Mouse (Mus musculus) embryonic facial prominence, embryonic 11.5 days (tissue): ENCODE measurements around the gene Retreg1. TPM values are rescaled to one million over a fixed set of nuclear protein-coding genes. Genes with fewer than 3 reads are reported as not detected.

Source experiments
- ATAC-seq: fragments of 200-750 bp; cut with Nextera tagmentation; replicated peaks from 2 replicates; pipeline ENCODE4 v1.8.0; 2017; ENCODE audit warnings: low read depth; ENCODE audit not compliant: insufficient number of reproducible peaks, low FRiP score, low TSS enrichment
- DNase-seq: peaks from one replicate; pipeline ENCODE4 v3.0.0-alpha.2; 2015; ENCODE audit warnings: low spot score
- H3K27ac ChIP-seq: fragments of 300-500 bp; sonication (generic); replicated peaks from 2 replicates; pipeline ENCODE4 v1.5.1; 2014; ENCODE audit warnings: mild to moderate bottlenecking, low read depth, low read length, control low read depth
- H3K27me3 ChIP-seq: fragments of 300-500 bp; sonication (generic); 2 replicates; pipeline ENCODE4 v1.6.1; 2014; ENCODE audit warnings: mild to moderate bottlenecking, low read length, moderate library complexity, mixed read lengths; ENCODE audit not compliant: control insufficient read depth, insufficient read depth
- H3K36me3 ChIP-seq: fragments of 300-500 bp; sonication (generic); replicated peaks from 2 replicates; pipeline ENCODE4 v1.6.1; 2014; ENCODE audit warnings: low read depth, mild to moderate bottlenecking, low read length, moderate library complexity, mixed read lengths; ENCODE audit not compliant: control insufficient read depth, insufficient read depth
- H3K4me1 ChIP-seq: fragments of 300-500 bp; sonication (generic); 2 replicates; pipeline ENCODE4 v1.6.1; 2014; ENCODE audit warnings: low read length, mixed read lengths; ENCODE audit not compliant: control insufficient read depth, insufficient read depth
- H3K4me2 ChIP-seq: fragments of 300-500 bp; sonication (generic); 2 replicates; pipeline ENCODE4 v1.6.1; 2014; ENCODE audit warnings: low read depth, mild to moderate bottlenecking, control low read depth, low read length, moderate library complexity
- H3K4me3 ChIP-seq: fragments of 300-500 bp; sonication (generic); 2 replicates; pipeline ENCODE4 v1.5.1; 2014; ENCODE audit warnings: low read depth, low read length, control low read depth
- H3K9ac ChIP-seq: fragments of 300-500 bp; sonication (generic); replicated peaks from 2 replicates; pipeline ENCODE4 v1.6.1; 2014; ENCODE audit warnings: mild to moderate bottlenecking, control low read depth, low read length
- H3K9me3 ChIP-seq: fragments of 300-500 bp; sonication (generic); replicated peaks from 2 replicates; pipeline ENCODE4 v1.6.1; 2016; ENCODE audit warnings: mild to moderate bottlenecking, low read length, inconsistent platforms, mixed read lengths; ENCODE audit not compliant: control insufficient read depth
- WGBS: fragments of 180-500 bp; shearing (Covaris S2); extraction: QIAGEN DNeasy Blood & Tissue Kit; methylation state at CpG from one replicate; pipeline ENCODE4 v1.1.7; 2014; 5-methylcytosine and 5-hydroxymethylcytosine counted together
- polyA plus RNA-seq: library from polyadenylated mRNA; unstranded; fragments of >200 nt; fragmentation: Nextera tagmentation; extraction: Ambion mirVana; gene quantifications from 2 replicates; pipeline ENCODE4 v1.2.1, GENCODE M21; 2014

Gene Retreg1
- polyA plus RNA-seq, 1 experiment from 2014 or later: 5.1 TPM

DNA sequence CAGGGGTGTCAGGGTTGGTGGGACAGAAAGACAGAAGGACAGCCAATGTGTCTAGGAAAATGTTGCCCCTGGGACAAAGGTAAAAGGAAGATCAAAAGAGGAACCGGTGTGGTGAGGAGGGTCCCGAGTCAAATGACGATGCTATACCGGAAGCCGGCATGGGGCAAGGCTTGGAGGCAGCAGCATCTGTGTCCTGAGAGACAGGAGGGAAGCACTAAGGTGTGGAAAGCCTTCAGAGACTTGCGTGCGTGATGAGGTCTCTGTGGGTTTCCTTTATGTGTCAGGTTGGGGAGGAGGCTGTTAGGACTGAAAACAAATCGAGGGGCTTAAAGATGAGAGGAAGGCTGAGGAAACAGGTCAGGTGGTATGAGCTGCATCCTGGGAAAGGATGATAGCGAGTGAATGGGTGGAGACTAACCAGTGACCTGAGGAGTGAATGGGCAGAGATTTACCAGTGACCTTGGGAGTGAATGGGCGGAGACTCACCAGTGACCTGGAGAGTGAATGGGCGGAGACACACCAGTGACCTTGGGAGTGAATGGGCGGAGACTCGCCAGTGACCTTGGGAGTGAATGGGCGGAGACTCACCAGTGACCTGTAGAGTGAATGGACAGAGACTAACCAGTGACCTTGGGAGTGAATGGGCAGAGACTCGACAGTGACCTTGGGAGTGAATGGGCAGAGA lies 60.1 kb downstream of the Retreg1 start:
- Histone ChIP-seq H3K27me3 (no peaks in the 10 kb centered on the region), H3K9ac (no peak overlapping the region), H3K4me1 (no peaks in the 10 kb centered on the region), H3K27ac (no peak overlapping the region), H3K36me3 (no peaks in the 10 kb centered on the region), H3K4me3 (no peak overlapping the region), H3K9me3 (no peaks in the 10 kb centered on the region), H3K4me2 (no peak overlapping the region)
- WGBS: 87% methylated on average over 15 of the region's 15 CpGs
- no peak for DNase-seq
- no peak for ATAC-seq

DNA sequence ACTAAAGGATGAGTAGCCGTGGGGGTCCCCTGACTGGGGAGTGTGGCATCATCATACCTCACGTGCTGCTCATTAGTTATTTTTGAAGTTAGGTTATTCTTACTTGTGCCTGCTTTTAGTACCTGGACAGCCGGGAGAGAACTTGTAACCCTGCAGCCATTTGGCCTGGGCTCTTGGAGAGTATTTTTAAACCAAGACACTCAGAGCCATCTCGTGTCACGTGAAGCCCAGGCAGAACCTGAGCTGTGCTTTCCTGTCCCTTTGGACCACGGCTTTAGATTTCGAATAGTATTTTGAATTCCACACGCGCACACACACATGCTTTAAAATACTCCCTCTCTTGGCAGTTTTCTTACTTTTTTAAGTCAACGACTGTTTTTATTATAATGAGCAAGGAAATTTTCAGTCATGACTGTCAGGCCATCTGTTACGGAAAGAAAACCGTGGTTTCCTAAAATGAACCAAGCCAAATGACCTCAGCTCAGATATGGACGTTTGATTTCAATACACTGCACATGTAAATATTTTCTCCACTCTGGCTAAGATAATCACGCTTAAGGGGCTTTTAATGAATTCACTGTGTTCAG lies 61.5 kb downstream of the Retreg1 start:
- no peak overlapping the region for H3K4me2 ChIP-seq
- no peaks in the 10 kb centered on the region for H3K4me1 ChIP-seq
- H3K27ac ChIP-seq: no peak overlapping the region
- no peak overlapping the region for H3K9ac ChIP-seq
- ATAC-seq: no peak
- no peaks in the 10 kb centered on the region for H3K36me3 ChIP-seq
- DNase-seq: no peak
- no peak overlapping the region for H3K4me3 ChIP-seq
- H3K27me3 ChIP-seq: no peaks in the 10 kb centered on the region
- H3K9me3 ChIP-seq: no peaks in the 10 kb centered on the region
- 88% methylated on average over 14 of the region's 14 CpGs for whole genome bisulfite sequencing

DNA sequence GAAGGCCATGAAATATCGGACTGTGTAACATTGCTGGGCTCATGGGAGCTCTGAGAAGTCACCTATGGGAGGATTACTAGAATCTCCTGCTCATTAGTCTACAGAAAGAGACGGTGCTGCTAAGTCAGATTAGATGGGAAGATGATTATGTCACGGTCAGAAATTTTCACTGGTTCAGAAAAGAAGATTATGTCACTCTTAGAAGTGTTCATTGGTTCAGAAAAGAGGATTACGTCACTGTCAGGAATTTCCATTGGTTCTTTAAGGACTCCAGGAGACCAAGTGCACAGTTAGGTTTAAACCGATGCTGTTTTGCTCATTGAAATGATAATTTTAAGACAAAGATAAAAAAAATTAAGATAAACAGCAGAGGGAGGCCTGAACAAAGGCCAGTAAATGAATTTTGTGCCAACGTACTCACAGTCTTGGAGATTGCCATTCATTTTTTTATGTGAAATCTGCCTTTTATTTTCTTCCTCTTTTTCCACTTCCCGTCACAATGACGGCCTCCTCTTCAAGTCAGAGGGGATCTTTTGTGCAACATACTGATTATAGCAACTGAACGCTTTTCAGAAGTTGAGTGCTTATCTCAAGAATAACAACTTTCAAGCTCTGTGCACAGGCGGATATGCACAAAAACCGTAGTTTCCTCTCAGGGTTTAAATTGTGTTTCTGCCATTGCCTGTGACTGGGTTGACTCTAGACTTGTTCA lies 67.0 kb downstream of the Retreg1 start:
- Histone ChIP-seq H3K4me3 (no peak overlapping the region), H3K4me1 (no peaks in the 10 kb centered on the region), H3K27ac (no peak overlapping the region), H3K36me3 (no peaks in the 10 kb centered on the region), H3K27me3 (no peaks in the 10 kb centered on the region), H3K9ac (no peak overlapping the region), H3K4me2 (no peak overlapping the region), H3K9me3 (no peaks in the 10 kb centered on the region)
- no peak for DNase-seq
- ATAC-seq: no peak
- WGBS: 82% methylated on average over 11 of the region's 11 CpGs

DNA sequence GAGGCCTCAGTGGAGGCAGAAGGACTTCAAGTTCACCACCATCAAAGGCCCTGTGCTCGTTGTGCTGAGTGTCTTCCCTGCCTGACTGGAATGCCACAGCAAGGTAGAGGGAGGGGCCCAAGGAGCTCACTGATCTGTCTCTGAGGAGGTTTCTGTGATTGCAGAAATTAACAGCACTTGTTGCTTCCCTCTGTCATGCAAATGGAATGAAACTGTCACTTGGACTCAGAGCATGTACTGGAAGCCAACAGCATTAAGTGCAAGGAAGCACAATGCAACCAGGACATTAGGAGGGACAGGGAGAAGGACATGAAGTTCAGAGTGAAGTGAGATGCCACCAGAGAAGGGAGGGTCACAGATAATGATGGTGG lies 67.5 kb downstream of the Retreg1 start:
- Histone ChIP-seq H3K27me3 (no peaks in the 10 kb centered on the region), H3K9ac (no peak overlapping the region), H3K4me3 (no peak overlapping the region), H3K27ac (no peak overlapping the region), H3K4me2 (no peak overlapping the region), H3K36me3 (no peaks in the 10 kb centered on the region), H3K4me1 (no peaks in the 10 kb centered on the region), H3K9me3 (no peaks in the 10 kb centered on the region)
- ATAC-seq (no peak), DNase-seq (no peak)
- 30% methylated on average over 1 of the region's 1 CpGs for WGBS

DNA sequence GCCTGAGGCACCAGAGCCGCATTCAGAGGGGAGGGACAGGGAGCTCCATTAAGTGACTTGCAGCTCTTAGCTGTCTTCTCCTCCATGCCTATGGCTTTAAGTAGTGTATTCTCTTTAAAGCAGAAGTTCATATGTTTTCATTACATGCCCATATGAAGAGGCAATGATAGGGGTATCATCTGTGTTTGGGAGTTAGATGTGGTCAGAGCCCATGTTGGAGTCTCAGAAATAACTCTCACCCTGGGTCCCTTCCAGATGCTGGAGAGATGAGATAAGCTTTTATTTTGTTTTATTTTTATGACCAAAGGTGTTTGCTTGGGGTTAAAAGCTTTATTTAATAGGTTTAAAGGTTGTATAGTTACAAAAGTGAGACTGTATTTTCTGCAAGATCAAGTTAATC lies 67.9 kb downstream of the Retreg1 start:
- WGBS: 68% methylated on average over 1 of the region's 1 CpGs
- Histone ChIP-seq H3K9ac (no peak overlapping the region), H3K4me1 (no peaks in the 10 kb centered on the region), H3K9me3 (no peaks in the 10 kb centered on the region), H3K4me2 (no peak overlapping the region), H3K27ac (no peak overlapping the region), H3K4me3 (no peak overlapping the region), H3K27me3 (no peaks in the 10 kb centered on the region), H3K36me3 (no peaks in the 10 kb centered on the region)
- no peak for DNase-seq
- no peak for ATAC-seq

DNA sequence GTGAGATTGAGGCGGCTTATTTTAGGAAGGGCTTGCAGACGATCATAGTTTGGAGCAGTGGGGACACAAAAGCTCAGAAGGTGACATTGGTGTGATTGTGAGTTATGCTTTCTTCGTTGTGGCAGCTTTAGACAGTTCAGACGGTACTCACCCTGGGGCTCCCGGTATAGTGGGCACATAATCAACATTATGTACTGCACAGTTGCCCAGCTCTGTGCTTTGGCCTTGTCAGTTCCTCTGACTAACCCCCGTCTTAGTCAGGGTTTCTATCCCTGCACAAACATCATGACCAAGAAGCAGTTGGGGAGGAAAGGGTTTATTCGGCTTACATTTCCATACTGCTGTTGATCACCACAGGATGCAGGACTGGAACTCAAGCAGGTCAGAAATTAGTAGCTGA lies 69.9 kb downstream of the Retreg1 start:
- Histone ChIP-seq H3K27ac (no peak overlapping the region), H3K9me3 (no peaks in the 10 kb centered on the region), H3K4me1 (no peaks in the 10 kb centered on the region), H3K9ac (no peak overlapping the region), H3K36me3 (no peaks in the 10 kb centered on the region), H3K4me2 (no peak overlapping the region), H3K27me3 (no peaks in the 10 kb centered on the region), H3K4me3 (no peak overlapping the region)
- ATAC-seq (no peak), DNase-seq (no peak)
- 82% methylated on average over 7 of the region's 7 CpGs for WGBS

DNA sequence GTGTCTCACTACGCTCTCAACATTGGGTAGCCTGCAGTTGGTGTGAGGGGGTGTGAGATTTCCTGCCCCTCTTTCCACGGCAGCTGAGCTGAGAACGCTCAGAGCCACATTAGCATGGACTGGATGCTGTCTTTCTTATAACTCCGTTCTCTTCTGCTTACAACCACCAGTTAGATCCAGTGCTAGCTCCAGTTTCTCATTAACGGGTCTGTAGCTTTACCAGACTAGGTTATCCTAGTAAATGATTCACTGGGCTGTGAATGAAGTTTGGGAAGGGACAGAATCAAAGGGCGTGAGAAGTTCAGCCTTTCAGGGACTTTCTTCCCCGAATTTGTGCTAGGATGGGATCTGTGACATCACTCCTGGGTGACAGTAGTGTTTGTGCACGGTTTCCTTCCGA lies 70.7 kb downstream of the Retreg1 start:
- Histone ChIP-seq H3K4me1 (no peaks in the 10 kb centered on the region), H3K36me3 (no peaks in the 10 kb centered on the region), H3K27ac (no peak overlapping the region), H3K4me3 (no peak overlapping the region), H3K4me2 (no peak overlapping the region), H3K9ac (no peak overlapping the region), H3K9me3 (no peaks in the 10 kb centered on the region), H3K27me3 (no peaks in the 10 kb centered on the region)
- DNase-seq (no peak), ATAC-seq (no peak)
- 84% methylated on average over 9 of the region's 9 CpGs for WGBS

DNA sequence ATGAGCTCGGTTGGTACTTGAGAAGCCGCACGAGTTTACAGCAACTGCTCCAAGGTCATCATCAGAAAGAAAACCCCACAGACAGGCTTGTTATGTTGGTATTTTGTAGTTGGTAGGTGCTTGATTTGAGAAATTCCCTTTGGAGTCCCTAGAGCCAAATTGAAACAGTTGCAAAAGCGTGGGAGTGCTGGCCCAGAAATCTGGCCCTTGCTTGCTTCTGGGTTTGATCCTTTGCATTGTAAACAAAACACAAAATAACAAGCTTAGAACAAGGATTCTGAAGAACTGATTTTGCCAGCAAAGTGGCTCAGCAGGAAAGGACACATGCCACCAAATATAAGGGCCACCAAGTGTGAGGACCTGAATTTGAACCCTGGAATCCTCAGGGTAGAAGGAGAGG lies 71.2 kb downstream of the Retreg1 start:
- WGBS: 89% methylated on average over 4 of the region's 4 CpGs
- H3K9ac ChIP-seq: no peak overlapping the region

More for the DNA sequence above, 71.2 kb downstream of the Retreg1 start:
- Histone ChIP-seq H3K9me3 (no peaks in the 10 kb centered on the region), H3K36me3 (no peaks in the 10 kb centered on the region), H3K4me3 (no peak overlapping the region), H3K4me2 (no peak overlapping the region), H3K27ac (no peak overlapping the region), H3K4me1 (no peaks in the 10 kb centered on the region), H3K27me3 (no peaks in the 10 kb centered on the region)
- no peak for DNase-seq
- ATAC-seq: no peak
